Comparison of ENCODE assay signal across 20 mouse cellular contexts in the genomic region with DNA sequence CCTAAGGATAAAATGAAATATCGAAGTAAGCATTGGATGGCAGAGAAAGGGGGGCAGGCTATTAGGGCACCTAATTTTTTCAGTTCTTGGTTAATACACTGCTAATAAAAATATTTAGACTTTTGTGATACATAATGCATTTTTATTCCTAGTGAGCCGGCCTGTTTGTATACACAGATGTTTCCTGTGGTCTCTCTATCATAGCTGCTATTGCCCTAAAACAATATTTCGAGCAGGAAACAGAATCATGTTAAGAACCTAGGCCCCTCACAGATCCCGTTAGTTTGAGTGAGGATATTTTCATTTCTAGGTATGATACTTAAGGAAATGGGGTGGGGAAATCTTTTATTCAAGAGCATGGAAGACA.
"Had no signal": no experiment of that assay in that cellular context is flagged by ENCODE, and none has a peak within 500 bp of the region (broad histone marks: within the 10 kb centered on the region; RNA-seq: fewer than 3 reads in every experiment).

No protein-coding gene starts in this region.

- H3K9me3 ChIP-seq: limb, embryonic 10.5 days; limb, embryonic 13.5 days; liver, embryonic 12.5 days; liver, embryonic 15.5 days; megakaryocyte, embryonic 14.5 days; midbrain, embryonic 15.5 days had no signal

- H3K4me2 ChIP-seq: limb, embryonic 13.5 days; liver, embryonic 12.5 days; liver, embryonic 15.5 days; midbrain, embryonic 11.5 days; midbrain, embryonic 15.5 days had no signal

- H3K4me1 ChIP-seq: limb, embryonic 10.5 days; limb, embryonic 13.5 days; liver, embryonic 12.5 days; liver, embryonic 15.5 days; megakaryocyte, embryonic 14.5 days; midbrain, embryonic 15.5 days had no signal

- DNase-seq: kidney, adult 2 months; kidney, postnatal 25 days; layer of hippocampus, adult 9-11 months; liver; lung, adult 18-20 months; lung, postnatal 36 days; right cerebral cortex, adult 18-20 months; right cerebral cortex, postnatal 14 days; right cerebral cortex, postnatal 4 days; thymus, postnatal 25 days had no signal

- H3K27me3 ChIP-seq: liver, embryonic 15.5 days had no signal

- ATAC-seq: intestine, postnatal 0 days; liver, embryonic 12.5 days had no signal

- H3K4me3 ChIP-seq: layer of hippocampus, adult 2 months; limb, embryonic 10.5 days; limb, embryonic 13.5 days; liver, embryonic 12.5 days; liver, embryonic 15.5 days; megakaryocyte, embryonic 14.5 days; midbrain, embryonic 15.5 days had no signal

- H3K36me3 ChIP-seq: limb, embryonic 10.5 days; limb, embryonic 13.5 days; liver, embryonic 12.5 days; liver, embryonic 15.5 days; midbrain, embryonic 15.5 days had no signal

- H3K9ac ChIP-seq: limb, embryonic 13.5 days; liver, embryonic 12.5 days; liver, embryonic 15.5 days; midbrain, embryonic 15.5 days had no signal

- H3K27ac ChIP-seq: kidney, postnatal 0 days; layer of hippocampus, adult 2 months; limb, embryonic 10.5 days; limb, embryonic 13.5 days; liver, embryonic 12.5 days; liver, embryonic 15.5 days had no signal
